Mouse (Mus musculus): ENCODE results near the gene Klhl20. TPM values are rescaled to one million over a fixed set of nuclear protein-coding genes. Genes with fewer than 3 reads are reported as not detected.

The Klhl20 gene
- polyA plus RNA-seq, 1 experiment from 2014 or later = 18.9 TPM

- Histone ChIP-seq H3K4me1 (ENCODE audit: control insufficient read depth, insufficient read depth, low read length) (no peaks in the 10 kb centered on the region), H3K27ac (ENCODE audit: low read length) (no peak overlapping the region), H3K4me2 (replicated peaks; ENCODE audit: low read depth, low read length) (no peak overlapping the region), H3K9ac (replicated peaks; ENCODE audit: low read depth, low read length) (no peak overlapping the region), H3K36me3 (ENCODE audit: control insufficient read depth, insufficient read depth, low read length) (no peaks in the 10 kb centered on the region; the same call in none of the 2 replicates), H3K27me3 (ENCODE audit: control insufficient read depth, insufficient read depth, low read length) (no peaks in the 10 kb centered on the region), H3K4me3 (ENCODE audit: low read depth, low read length) (no peak overlapping the region), H3K9me3 (ENCODE audit: control insufficient read depth, low read depth, low read length) (no peaks in the 10 kb centered on the region)
- no peak for ATAC-seq (ENCODE audit: insufficient number of reproducible peaks, insufficient read depth, low FRiP score, low read depth)
- WGBS = 93% methylated on average over 1 of the region's 1 CpGs
Observed at GRCm38 (mm10) chr1:161057164-161057563, 74.1 kb downstream of the Klhl20 start.

DNA sequence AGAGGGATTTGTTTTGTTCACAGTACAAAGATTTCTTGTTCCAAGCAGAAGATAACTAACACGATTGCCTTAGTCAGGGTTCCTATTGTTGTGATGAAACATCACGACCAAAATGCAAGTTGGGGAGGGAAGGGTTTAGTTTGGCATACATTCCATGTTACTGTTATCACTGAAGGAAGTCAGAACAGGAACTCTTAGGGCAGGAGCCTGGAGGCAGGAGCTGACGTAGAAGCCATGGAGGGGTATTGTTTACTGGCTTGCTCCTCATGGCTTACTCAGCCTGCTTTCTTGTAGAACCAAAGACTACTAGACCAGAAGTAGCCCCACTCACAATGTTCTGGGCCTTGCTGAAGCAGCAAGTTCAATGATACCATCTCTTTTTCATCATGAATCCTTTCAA lies 84.3 kb downstream of the Klhl20 start:
- no peak overlapping the region for H3K4me2 ChIP-seq (replicated peaks; ENCODE audit: low read depth, low read length)
- no peaks in the 10 kb centered on the region for H3K27me3 ChIP-seq (ENCODE audit: control insufficient read depth, insufficient read depth, low read length)
- no peak overlapping the region for H3K4me3 ChIP-seq (ENCODE audit: low read depth, low read length)
- ATAC-seq (ENCODE audit: insufficient number of reproducible peaks, insufficient read depth, low FRiP score, low read depth) = no peak
- no peaks in the 10 kb centered on the region for H3K4me1 ChIP-seq (ENCODE audit: control insufficient read depth, insufficient read depth, low read length)
- no peak overlapping the region for H3K27ac ChIP-seq (ENCODE audit: low read length)
- H3K36me3 ChIP-seq (ENCODE audit: control insufficient read depth, insufficient read depth, low read length) = peaks cover 12% of the 10 kb centered on the region; the same call in 1 of the 2 replicates
- H3K9ac ChIP-seq (replicated peaks; ENCODE audit: low read depth, low read length) = no peak overlapping the region
- no peaks in the 10 kb centered on the region for H3K9me3 ChIP-seq (ENCODE audit: control insufficient read depth, low read depth, low read length)
- 87% methylated on average over 3 of the region's 3 CpGs for WGBS

DNA sequence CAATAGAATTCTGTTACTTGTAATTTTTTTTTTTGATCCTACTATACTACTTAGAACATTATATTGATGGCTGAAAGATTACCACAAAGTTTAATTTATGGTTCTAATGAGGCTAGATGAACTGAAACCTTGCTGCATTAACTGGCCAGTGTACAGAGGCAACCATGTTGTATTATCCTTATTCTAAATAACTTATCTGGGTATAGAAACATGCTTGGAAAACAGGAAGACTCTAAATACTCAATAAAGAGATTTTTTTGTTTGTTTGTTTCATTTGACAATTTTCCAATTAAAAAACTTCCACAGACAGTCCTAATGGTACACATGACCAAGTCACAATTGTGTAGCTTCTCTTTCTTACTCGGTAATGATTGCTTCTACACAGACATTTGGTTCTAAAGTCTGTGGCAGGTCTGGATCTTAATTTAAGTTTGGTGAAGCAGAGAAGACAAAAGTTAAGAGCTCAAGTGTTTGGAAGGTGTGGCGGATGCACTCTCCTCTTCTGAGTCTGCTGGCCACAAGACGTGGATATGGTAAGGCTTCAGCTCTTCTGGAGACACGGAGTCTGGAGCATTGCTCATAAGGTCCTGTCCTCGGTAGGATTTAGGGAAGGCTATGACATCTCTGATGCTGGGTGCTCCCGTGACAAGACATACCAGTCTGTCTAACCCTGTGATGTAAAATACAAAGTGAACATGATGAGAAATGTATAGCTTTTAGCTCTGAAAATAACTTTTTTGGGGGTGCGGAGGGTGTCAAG lies 89.9 kb downstream of the Klhl20 start:
- Histone ChIP-seq H3K27ac (ENCODE audit: low read length) (no peak overlapping the region), H3K9me3 (ENCODE audit: control insufficient read depth, low read depth, low read length) (no peaks in the 10 kb centered on the region), H3K4me2 (replicated peaks; ENCODE audit: low read depth, low read length) (no peak overlapping the region), H3K4me1 (ENCODE audit: control insufficient read depth, insufficient read depth, low read length) (peaks cover 4% of the 10 kb centered on the region; the same call in 1 of the 2 replicates), H3K27me3 (ENCODE audit: control insufficient read depth, insufficient read depth, low read length) (no peaks in the 10 kb centered on the region), H3K4me3 (ENCODE audit: low read depth, low read length) (no peak overlapping the region), H3K36me3 (ENCODE audit: control insufficient read depth, insufficient read depth, low read length) (peaks cover 34% of the 10 kb centered on the region; the same call in 1 of the 2 replicates), H3K9ac (replicated peaks; ENCODE audit: low read depth, low read length) (no peak overlapping the region)
- ATAC-seq (ENCODE audit: insufficient number of reproducible peaks, insufficient read depth, low FRiP score, low read depth) = no peak
- 94% methylated on average over 7 of the region's 7 CpGs for WGBS

GRCm38 (mm10) chr1:161040855-161041254 lies 90.5 kb downstream of the Klhl20 start:
- peaks cover 4% of the 10 kb centered on the region; the same call in 1 of the 2 replicates for H3K4me1 ChIP-seq (ENCODE audit: control insufficient read depth, insufficient read depth, low read length)
- no peak overlapping the region for H3K4me3 ChIP-seq (ENCODE audit: low read depth, low read length)
- H3K36me3 ChIP-seq (ENCODE audit: control insufficient read depth, insufficient read depth, low read length) = peaks cover 34% of the 10 kb centered on the region; the same call in 1 of the 2 replicates
- ATAC-seq (ENCODE audit: insufficient number of reproducible peaks, insufficient read depth, low FRiP score, low read depth) = no peak
- no peak overlapping the region for H3K27ac ChIP-seq (ENCODE audit: low read length)
- no peaks in the 10 kb centered on the region for H3K9me3 ChIP-seq (ENCODE audit: control insufficient read depth, low read depth, low read length)
- H3K9ac ChIP-seq (replicated peaks; ENCODE audit: low read depth, low read length) = no peak overlapping the region
- no peaks in the 10 kb centered on the region for H3K27me3 ChIP-seq (ENCODE audit: control insufficient read depth, insufficient read depth, low read length)
- no peak overlapping the region for H3K4me2 ChIP-seq (replicated peaks; ENCODE audit: low read depth, low read length)

GRCm38 (mm10) chr1:161040426-161040770 lies 90.9 kb downstream of the Klhl20 start:
- H3K36me3 ChIP-seq (ENCODE audit: control insufficient read depth, insufficient read depth, low read length) = peaks cover 34% of the 10 kb centered on the region; the same call in 1 of the 2 replicates
- 46% methylated on average over 1 of the region's 1 CpGs for WGBS
- H3K9me3 ChIP-seq (ENCODE audit: control insufficient read depth, low read depth, low read length) = no peaks in the 10 kb centered on the region
- H3K4me3 ChIP-seq (ENCODE audit: low read depth, low read length) = no peak overlapping the region
- H3K9ac ChIP-seq (replicated peaks; ENCODE audit: low read depth, low read length) = no peak overlapping the region
- H3K27me3 ChIP-seq (ENCODE audit: control insufficient read depth, insufficient read depth, low read length) = no peaks in the 10 kb centered on the region
- peak overlapping the region; percentile 7; the same call in 1 of the 2 replicates for H3K27ac ChIP-seq (ENCODE audit: low read length)
- H3K4me2 ChIP-seq (replicated peaks; ENCODE audit: low read depth, low read length) = no peak overlapping the region
- ATAC-seq (ENCODE audit: insufficient number of reproducible peaks, insufficient read depth, low FRiP score, low read depth) = no peak
- H3K4me1 ChIP-seq (ENCODE audit: control insufficient read depth, insufficient read depth, low read length) = peaks cover 4% of the 10 kb centered on the region; the same call in 1 of the 2 replicates

- H3K9ac ChIP-seq (replicated peaks; ENCODE audit: low read depth, low read length) = no peak overlapping the region
- peak; percentile 40; the same call in 1 of the 2 replicates for ATAC-seq (ENCODE audit: insufficient number of reproducible peaks, insufficient read depth, low FRiP score, low read depth)
- H3K4me1 ChIP-seq (ENCODE audit: control insufficient read depth, insufficient read depth, low read length) = peaks cover 4% of the 10 kb centered on the region; the same call in 1 of the 2 replicates
- no peak overlapping the region for H3K4me3 ChIP-seq (ENCODE audit: low read depth, low read length)
- peak overlapping the region; percentile 35; the same call in 1 of the 2 replicates for H3K27ac ChIP-seq (ENCODE audit: low read length)
- peaks cover 29% of the 10 kb centered on the region; the same call in 1 of the 2 replicates for H3K36me3 ChIP-seq (ENCODE audit: control insufficient read depth, insufficient read depth, low read length)
- no peaks in the 10 kb centered on the region for H3K9me3 ChIP-seq (ENCODE audit: control insufficient read depth, low read depth, low read length)
- no peak overlapping the region for H3K4me2 ChIP-seq (replicated peaks; ENCODE audit: low read depth, low read length)
- H3K27me3 ChIP-seq (ENCODE audit: control insufficient read depth, insufficient read depth, low read length) = no peaks in the 10 kb centered on the region
- WGBS = 15% methylated on average over 3 of the region's 3 CpGs
Observed at GRCm38 (mm10) chr1:161039741-161040425, 91.4 kb downstream of the Klhl20 start.

DNA sequence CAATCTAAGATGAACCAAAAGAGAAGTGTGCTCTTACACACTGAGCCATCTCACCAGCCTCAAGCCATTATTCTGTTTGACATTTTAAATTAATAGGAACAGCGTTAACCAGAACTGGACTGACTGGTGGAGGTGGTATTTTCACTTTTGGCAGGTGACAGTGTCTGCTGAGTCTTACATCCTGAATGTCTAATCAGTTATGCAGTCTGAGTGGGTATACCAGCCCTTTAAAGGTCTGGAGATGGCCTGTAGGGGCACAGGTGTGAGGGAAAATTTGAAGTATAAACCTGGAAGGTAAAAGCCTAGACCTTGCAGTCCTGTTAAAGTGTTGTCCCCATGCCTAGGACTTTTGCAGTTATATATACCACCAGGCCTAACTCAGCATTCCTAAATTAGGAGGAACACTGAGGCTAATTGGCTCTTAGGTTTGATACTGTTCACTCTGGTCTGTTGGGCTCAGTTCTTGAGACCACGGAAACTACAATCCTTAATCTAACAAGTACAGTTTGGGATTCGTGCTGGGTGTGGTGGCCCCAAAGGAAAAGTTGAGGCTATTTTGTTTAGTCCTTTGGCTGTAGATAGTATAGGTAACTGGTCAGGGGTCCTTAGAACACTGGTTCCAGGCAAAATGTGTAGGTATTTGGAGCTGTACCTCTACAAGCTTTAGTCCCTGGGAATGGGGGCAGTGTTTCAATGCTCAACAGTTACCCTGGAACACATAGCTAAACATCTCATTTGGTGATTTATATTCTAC lies 92.2 kb downstream of the Klhl20 start:
- Histone ChIP-seq H3K36me3 (ENCODE audit: control insufficient read depth, insufficient read depth, low read length) (peaks cover 26% of the 10 kb centered on the region; the same call in 1 of the 2 replicates), H3K4me2 (replicated peaks; ENCODE audit: low read depth, low read length) (no peak overlapping the region), H3K4me1 (ENCODE audit: control insufficient read depth, insufficient read depth, low read length) (peaks cover 4% of the 10 kb centered on the region; the same call in 1 of the 2 replicates), H3K9me3 (ENCODE audit: control insufficient read depth, low read depth, low read length) (no peaks in the 10 kb centered on the region), H3K9ac (replicated peaks; ENCODE audit: low read depth, low read length) (no peak overlapping the region), H3K27ac (ENCODE audit: low read length) (peak overlapping the region; percentile 15; the same call in 1 of the 2 replicates), H3K27me3 (ENCODE audit: control insufficient read depth, insufficient read depth, low read length) (no peaks in the 10 kb centered on the region), H3K4me3 (ENCODE audit: low read depth, low read length) (no peak overlapping the region)
- ATAC-seq (ENCODE audit: insufficient number of reproducible peaks, insufficient read depth, low FRiP score, low read depth) = no peak
- WGBS = 14% methylated on average over 3 of the region's 3 CpGs
